Mouse (Mus musculus): ENCODE results near the gene Alyref.

GRCm38 (mm10) chr11:120550810-120551440, 47.2 kb downstream of the Alyref start, which contains the start of gene Ppp1r27:
- TF ChIP-seq CTCF (IDR thresholded peaks at IDR 0.05; ENCODE audit: low read depth, low read length): no peak
- TF ChIP-seq GATA1 (IDR thresholded peaks at IDR 0.05; ENCODE audit: borderline replicate concordance, low read length): no peak
